Mouse (Mus musculus): Measurements from ENCODE around the gene Ddx25. TPM values are rescaled to one million over a fixed set of nuclear protein-coding genes. Genes with fewer than 3 reads are reported as not detected.
A peak's percentile ranks its signal among the peaks of the same experiment; 100 is the strongest.

The Ddx25 gene
- polyA plus RNA-seq (2016; fragmentation: Nextera tagmentation; extraction: Ambion mirVana), result 10.4 and 11.4 TPM in 2 replicates

GRCm38 (mm10) chr9:35558257-35559008 is at the start of gene Ddx25, which contains the start of gene Pus3:
Ddx25 (minus strand) TSS chr9:35558528.
Pus3 (plus strand) TSS chr9:35558595.
- Histone ChIP-seq H3K4me2 (peak within 1 kb of the TSS; percentile 89), H3K4me1 (peaks cover 16% of the 10 kb centered on the region), H3K36me3 (replicated peaks) (peaks cover 19% of the 10 kb centered on the region), H3K27ac (peak within 1 kb of the TSS; percentile 60), H3K9me3 (no peaks in the 10 kb centered on the region), H3K4me3 (replicated peaks) (peak within 1 kb of the TSS; percentile 49), H3K9ac (peak within 1 kb of the TSS; percentile 58), H3K27me3 (peaks cover 14% of the 10 kb centered on the region)
- peak; percentile 89 for ATAC-seq (ENCODE audit: low FRiP score)
- WGBS, result 1% methylated on average over 59 of the region's 59 CpGs

DNA sequence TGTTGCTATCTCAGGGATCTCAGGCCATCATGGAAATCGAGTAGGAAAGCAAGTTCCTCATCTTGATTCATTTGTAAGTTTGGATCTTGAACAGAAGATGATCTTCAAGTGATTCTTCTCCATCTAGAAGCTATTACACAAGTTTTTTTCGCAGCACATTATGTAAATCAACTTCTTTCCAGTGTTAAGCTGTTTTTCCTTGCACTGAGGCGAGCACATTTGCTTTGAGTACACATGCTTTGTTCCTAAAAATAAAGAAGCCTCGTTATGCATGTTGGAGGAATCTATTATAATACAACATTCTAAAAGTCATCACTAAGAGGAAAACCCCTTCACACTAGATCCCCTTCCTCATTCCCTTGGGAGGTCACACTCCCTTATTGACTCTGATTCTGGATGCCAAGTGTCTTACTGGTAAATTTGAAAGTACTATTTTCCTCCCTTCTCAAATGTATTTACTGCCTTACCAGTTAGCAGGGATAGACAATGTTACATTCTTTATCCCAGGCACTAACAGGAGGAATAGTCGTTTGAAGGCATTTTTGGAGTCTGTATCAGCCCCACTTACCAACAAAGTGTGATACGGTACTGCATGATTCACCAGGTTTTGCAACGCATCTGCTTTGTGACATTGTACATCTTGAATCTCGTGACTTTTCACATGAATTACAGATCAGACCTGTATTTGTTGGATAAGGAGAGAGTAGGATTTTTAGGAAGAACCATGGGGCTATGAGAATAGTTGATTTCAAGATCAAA is 49.5 kb upstream of the Ddx25 start:
- WGBS, result 60% methylated on average over 8 of the region's 8 CpGs

GRCm38 (mm10) chr9:35592903-35593302 is 34.6 kb upstream of the Ddx25 start:
- no peak for ATAC-seq (ENCODE audit: low FRiP score)
- Histone ChIP-seq H3K4me1 (no peaks in the 10 kb centered on the region), H3K4me2 (no peak overlapping the region), H3K27ac (no peak overlapping the region), H3K4me3 (replicated peaks) (no peak overlapping the region), H3K36me3 (replicated peaks) (no peaks in the 10 kb centered on the region), H3K27me3 (no peaks in the 10 kb centered on the region), H3K9me3 (no peaks in the 10 kb centered on the region), H3K9ac (no peak overlapping the region)
- 22% methylated on average over 2 of the region's 2 CpGs for WGBS

More for the DNA sequence above, 49.5 kb upstream of the Ddx25 start:
- H3K36me3 ChIP-seq (replicated peaks), result no peaks in the 10 kb centered on the region
- no peaks in the 10 kb centered on the region for H3K4me1 ChIP-seq
- no peaks in the 10 kb centered on the region for H3K9me3 ChIP-seq
- no peak overlapping the region for H3K27ac ChIP-seq
- no peaks in the 10 kb centered on the region for H3K27me3 ChIP-seq
- H3K4me3 ChIP-seq (replicated peaks), result no peak overlapping the region
- no peak overlapping the region for H3K9ac ChIP-seq
- no peak for ATAC-seq (ENCODE audit: low FRiP score)
- no peak overlapping the region for H3K4me2 ChIP-seq

GRCm38 (mm10) chr9:35587674-35588073 is 29.3 kb upstream of the Ddx25 start:
- no peak for ATAC-seq (ENCODE audit: low FRiP score)
- H3K4me1 ChIP-seq, result no peaks in the 10 kb centered on the region
- H3K27me3 ChIP-seq, result no peaks in the 10 kb centered on the region
- H3K9me3 ChIP-seq, result no peaks in the 10 kb centered on the region
- H3K27ac ChIP-seq, result no peak overlapping the region
- H3K9ac ChIP-seq, result no peak overlapping the region
- no peak overlapping the region for H3K4me2 ChIP-seq
- H3K4me3 ChIP-seq (replicated peaks), result no peak overlapping the region
- 100% methylated on average over 1 of the region's 1 CpGs for WGBS
- no peaks in the 10 kb centered on the region for H3K36me3 ChIP-seq (replicated peaks)

GRCm38 (mm10) chr9:35574416-35574815 is 16.1 kb upstream of the Ddx25 start:
- Histone ChIP-seq H3K27me3 (peaks cover 16% of the 10 kb centered on the region), H3K36me3 (replicated peaks) (no peaks in the 10 kb centered on the region), H3K4me3 (replicated peaks) (peak overlapping the region; percentile 34), H3K4me2 (peak overlapping the region; percentile 59), H3K9me3 (no peaks in the 10 kb centered on the region), H3K4me1 (peaks cover 8% of the 10 kb centered on the region), H3K27ac (no peak overlapping the region), H3K9ac (peak overlapping the region; percentile 36; the same call in 1 of the 2 replicates)
- WGBS, result 3% methylated on average over 32 of the region's 32 CpGs
- ATAC-seq (ENCODE audit: low FRiP score), result no peak

GRCm38 (mm10) chr9:35570663-35571062 is 12.3 kb upstream of the Ddx25 start:
- Histone ChIP-seq H3K4me1 (peaks cover 22% of the 10 kb centered on the region), H3K4me3 (replicated peaks) (peak overlapping the region; percentile 80), H3K36me3 (replicated peaks) (peaks cover 18% of the 10 kb centered on the region), H3K27ac (no peak overlapping the region), H3K9ac (peak overlapping the region; percentile 88), H3K27me3 (peaks cover 12% of the 10 kb centered on the region), H3K4me2 (peak overlapping the region; percentile 67), H3K9me3 (no peaks in the 10 kb centered on the region)
- peak; percentile 21 for ATAC-seq (ENCODE audit: low FRiP score)
- 14% methylated on average over 5 of the region's 5 CpGs for WGBS

- Histone ChIP-seq H3K4me3 (replicated peaks) (peak within 1 kb of the TSS; percentile 80), H3K36me3 (replicated peaks) (peaks cover 26% of the 10 kb centered on the region), H3K4me1 (peaks cover 22% of the 10 kb centered on the region), H3K27ac (peak within 1 kb of the TSS; percentile 93), H3K9me3 (no peaks in the 10 kb centered on the region), H3K4me2 (peak within 1 kb of the TSS; percentile 67), H3K27me3 (peaks cover 12% of the 10 kb centered on the region), H3K9ac (peak within 1 kb of the TSS; percentile 88)
- WGBS, result under 1% methylated on average over 86 of the region's 86 CpGs
- ATAC-seq (ENCODE audit: low FRiP score), result peak; percentile 98
Measured at GRCm38 (mm10) chr9:35569571-35570534, 11.5 kb upstream of the Ddx25 start, which contains the start of the genes Pate2 and Hyls1. Pate2 (plus strand) TSS chr9:35570284. Hyls1 (minus strand) TSS chr9:35570398.

- Histone ChIP-seq H3K9me3 (no peaks in the 10 kb centered on the region), H3K27me3 (no peaks in the 10 kb centered on the region), H3K9ac (no peak overlapping the region), H3K36me3 (replicated peaks) (peaks cover 38% of the 10 kb centered on the region), H3K4me3 (replicated peaks) (no peak overlapping the region), H3K4me1 (peaks cover 16% of the 10 kb centered on the region), H3K4me2 (no peak overlapping the region), H3K27ac (no peak overlapping the region)
- no peak for ATAC-seq (ENCODE audit: low FRiP score)
- WGBS, result 79% methylated on average over 3 of the region's 3 CpGs
Measured at GRCm38 (mm10) chr9:35567995-35568394, 9.7 kb upstream of the Ddx25 start.

DNA sequence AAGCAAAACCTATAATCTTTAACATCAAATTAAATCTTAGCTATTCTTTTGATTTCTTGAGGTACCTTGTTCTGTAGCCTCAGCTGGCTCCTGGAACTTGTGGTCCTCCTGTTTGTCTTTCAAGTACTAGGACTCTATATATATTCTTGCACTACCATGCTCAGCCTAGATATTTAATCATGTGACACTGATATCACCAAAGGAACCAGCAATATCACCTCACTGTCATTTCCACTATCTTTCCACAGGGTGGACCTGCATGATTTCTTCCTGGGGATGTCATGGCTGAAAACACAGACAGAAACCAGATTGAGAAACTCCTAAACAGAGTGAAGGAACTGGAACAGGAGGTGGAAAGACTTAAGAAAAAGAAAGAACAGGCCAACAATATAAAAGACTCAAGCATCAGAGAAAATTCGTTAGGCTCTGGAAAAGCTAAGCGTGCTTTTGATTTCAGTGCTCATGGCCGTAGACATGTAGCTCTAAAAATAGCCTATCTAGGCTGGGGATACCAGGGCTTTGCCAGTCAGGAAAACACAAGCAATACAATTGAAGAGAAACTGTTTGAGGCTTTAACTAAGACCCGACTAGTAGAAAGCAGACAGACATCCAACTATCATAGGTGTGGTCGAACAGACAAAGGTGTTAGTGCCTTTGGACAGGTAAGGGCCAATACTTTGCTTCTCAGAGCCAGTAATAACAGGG is 6.4 kb upstream of the Ddx25 start:
- no peaks in the 10 kb centered on the region for H3K27me3 ChIP-seq
- WGBS, result 94% methylated on average over 5 of the region's 5 CpGs
- no peaks in the 10 kb centered on the region for H3K9me3 ChIP-seq
- ATAC-seq (ENCODE audit: low FRiP score), result no peak
- peaks cover 55% of the 10 kb centered on the region for H3K36me3 ChIP-seq (replicated peaks)
- H3K9ac ChIP-seq, result no peak overlapping the region
- peaks cover 21% of the 10 kb centered on the region for H3K4me1 ChIP-seq
- H3K4me3 ChIP-seq (replicated peaks), result no peak overlapping the region
- no peak overlapping the region for H3K4me2 ChIP-seq
- H3K27ac ChIP-seq, result no peak overlapping the region

DNA sequence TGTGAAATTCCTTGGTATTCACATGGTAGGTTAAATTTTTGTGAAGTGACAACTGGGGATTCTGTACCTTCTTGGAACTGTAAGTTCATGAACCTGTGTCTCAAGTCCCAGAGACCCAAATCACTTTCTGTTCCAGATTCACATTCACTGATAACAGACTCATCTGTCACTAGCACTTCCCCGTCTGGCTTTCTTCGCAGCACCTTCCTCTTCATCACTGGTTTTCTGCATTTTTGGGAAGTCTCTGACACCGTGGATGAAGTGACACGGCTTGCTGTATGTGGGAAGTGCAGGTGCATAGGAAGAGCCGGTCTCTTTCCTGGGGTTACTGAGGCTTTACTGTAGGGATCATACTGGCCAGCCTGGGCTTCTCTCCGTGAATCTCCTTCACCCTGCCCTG is 3.3 kb upstream of the Ddx25 start:
- H3K4me1 ChIP-seq, result peaks cover 16% of the 10 kb centered on the region
- no peak overlapping the region for H3K4me3 ChIP-seq (replicated peaks)
- H3K9me3 ChIP-seq, result no peaks in the 10 kb centered on the region
- H3K9ac ChIP-seq, result no peak overlapping the region
- H3K4me2 ChIP-seq, result no peak overlapping the region
- H3K36me3 ChIP-seq (replicated peaks), result peaks cover 45% of the 10 kb centered on the region
- H3K27ac ChIP-seq, result no peak overlapping the region
- WGBS, result 92% methylated on average over 6 of the region's 6 CpGs
- no peak for ATAC-seq (ENCODE audit: low FRiP score)
- H3K27me3 ChIP-seq, result peaks cover 12% of the 10 kb centered on the region

- Histone ChIP-seq H3K4me3 (replicated peaks) (no peak overlapping the region), H3K4me1 (peaks cover 16% of the 10 kb centered on the region), H3K27me3 (peaks cover 14% of the 10 kb centered on the region), H3K9ac (no peak overlapping the region), H3K4me2 (no peak overlapping the region), H3K36me3 (replicated peaks) (peaks cover 41% of the 10 kb centered on the region), H3K9me3 (no peaks in the 10 kb centered on the region), H3K27ac (no peak overlapping the region)
- no peak for ATAC-seq (ENCODE audit: low FRiP score)
- WGBS, result 93% methylated on average over 11 of the region's 11 CpGs
Measured at GRCm38 (mm10) chr9:35561076-35561475, 2.7 kb upstream of the Ddx25 start.
